Mouse (Mus musculus) midbrain, embryonic 13.5 days (tissue): ENCODE data around the gene Dixdc1. TPM values are rescaled to one million over a fixed set of nuclear protein-coding genes. Genes with fewer than 3 reads are reported as not detected.
"Not testable (repeated sequence)": the region's sequence is repeated elsewhere in the genome, so short reads cannot be mapped to it uniquely, and the experiment has no call there.

Experiments used
- ATAC-seq: fragments of 200-750 bp; cut with Nextera tagmentation; 2 replicates; pipeline ENCODE4 v1.8.0; 2017; ENCODE audit warnings: mild to moderate bottlenecking, moderate TSS enrichment, moderate library complexity
- H3K27ac ChIP-seq: fragments of 300-500 bp; sonication (generic); 2 replicates; pipeline ENCODE4 v1.5.1; 2015; ENCODE audit warnings: inconsistent platforms, mild to moderate bottlenecking, moderate library complexity
- H3K27me3 ChIP-seq: fragments of 300-500 bp; sonication (generic); 2 replicates; pipeline ENCODE4 v1.6.1; 2015; ENCODE audit warnings: mild to moderate bottlenecking, inconsistent platforms
- H3K36me3 ChIP-seq: fragments of 300-500 bp; sonication (generic); 2 replicates; pipeline ENCODE4 v1.6.1; 2015; ENCODE audit warnings: mild to moderate bottlenecking, inconsistent platforms
- H3K4me1 ChIP-seq: fragments of 300-500 bp; sonication (generic); replicated peaks from 2 replicates; pipeline ENCODE4 v1.6.1; 2015; ENCODE audit warnings: inconsistent platforms
- H3K4me2 ChIP-seq: fragments of 300-500 bp; sonication (generic); replicated peaks from 2 replicates; pipeline ENCODE4 v1.6.1; 2015; ENCODE audit warnings: moderate library complexity, mild to moderate bottlenecking, inconsistent platforms
- H3K4me3 ChIP-seq: fragments of 300-500 bp; sonication (generic); replicated peaks from 2 replicates; pipeline ENCODE4 v1.5.1; 2015; ENCODE audit warnings: mild to moderate bottlenecking, inconsistent platforms
- H3K9ac ChIP-seq: fragments of 300-500 bp; sonication (generic); replicated peaks from 2 replicates; pipeline ENCODE4 v1.6.1; 2015; ENCODE audit warnings: mild to moderate bottlenecking, inconsistent platforms
- H3K9me3 ChIP-seq: fragments of 300-500 bp; sonication (generic); 2 replicates; pipeline ENCODE4 v1.6.1; 2016; ENCODE audit warnings: mild to moderate bottlenecking, inconsistent platforms
- WGBS: fragments of 180-500 bp; shearing (Covaris S2); methylation state at CpG from one replicate; pipeline ENCODE4 v1.1.7; 2015; 5-methylcytosine and 5-hydroxymethylcytosine counted together
- polyA plus RNA-seq: library from polyadenylated mRNA; unstranded; fragments of >200 nt; fragmentation: Nextera tagmentation; extraction: Ambion mirVana; gene quantifications from 2 replicates; pipeline ENCODE4 v1.2.1, GENCODE M21; 2015

The Dixdc1 gene
- polyA plus RNA-seq, 1 experiment from 2014 or later: 33.4 TPM

DNA sequence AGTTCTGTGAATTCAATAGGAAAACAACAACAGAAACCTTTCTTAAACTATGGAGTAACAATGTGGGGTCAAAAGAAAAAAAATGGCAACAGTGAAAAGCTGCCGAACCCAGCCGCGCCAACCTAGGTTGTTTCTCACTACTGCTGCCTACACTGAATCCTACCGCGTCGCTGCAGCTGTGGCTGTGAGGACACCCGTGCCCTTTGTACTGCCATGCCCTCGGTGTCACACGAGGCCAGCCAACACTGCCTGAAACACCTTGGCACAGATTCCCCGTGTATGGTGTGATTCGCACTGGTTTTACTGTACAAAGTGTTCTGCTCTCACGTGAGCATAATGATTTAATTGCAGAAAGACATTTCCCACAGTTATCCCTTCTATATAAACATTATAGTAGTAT lies 78.9 kb downstream of the Dixdc1 start:
- peak overlapping the region; percentile 90 for H3K4me3 ChIP-seq
- no peak for ATAC-seq
- H3K27me3 ChIP-seq: no peaks in the 10 kb centered on the region
- H3K27ac ChIP-seq: no peak overlapping the region; the same call in 1 of the 2 replicates
- H3K4me1 ChIP-seq: peaks cover 25% of the 10 kb centered on the region
- H3K4me2 ChIP-seq: peak overlapping the region; percentile 70
- peak overlapping the region; percentile 93 for H3K9ac ChIP-seq
- no peaks in the 10 kb centered on the region for H3K9me3 ChIP-seq
- H3K36me3 ChIP-seq: peaks cover 26% of the 10 kb centered on the region
- 17% methylated on average over 12 of the region's 12 CpGs for WGBS

- H3K4me2 ChIP-seq: peak within 1 kb of the TSS; percentile 70
- H3K4me1 ChIP-seq: peaks cover 25% of the 10 kb centered on the region
- WGBS: under 1% methylated on average over 62 of the region's 63 CpGs
- no peaks in the 10 kb centered on the region for H3K27me3 ChIP-seq
- H3K9ac ChIP-seq: peak within 1 kb of the TSS; percentile 93
- peak within 1 kb of the TSS; percentile 90 for H3K4me3 ChIP-seq
- peaks cover 26% of the 10 kb centered on the region for H3K36me3 ChIP-seq
- no peaks in the 10 kb centered on the region for H3K9me3 ChIP-seq
- peak within 1 kb of the TSS; percentile 84 for H3K27ac ChIP-seq
- ATAC-seq: peak; percentile 95
Measured at GRCm38 (mm10) chr9:50659392-50660217, 79.7 kb downstream of the Dixdc1 start, which contains the start of gene Dlat. Gene Dlat, minus strand, starts transcription at chr9:50659780.

DNA sequence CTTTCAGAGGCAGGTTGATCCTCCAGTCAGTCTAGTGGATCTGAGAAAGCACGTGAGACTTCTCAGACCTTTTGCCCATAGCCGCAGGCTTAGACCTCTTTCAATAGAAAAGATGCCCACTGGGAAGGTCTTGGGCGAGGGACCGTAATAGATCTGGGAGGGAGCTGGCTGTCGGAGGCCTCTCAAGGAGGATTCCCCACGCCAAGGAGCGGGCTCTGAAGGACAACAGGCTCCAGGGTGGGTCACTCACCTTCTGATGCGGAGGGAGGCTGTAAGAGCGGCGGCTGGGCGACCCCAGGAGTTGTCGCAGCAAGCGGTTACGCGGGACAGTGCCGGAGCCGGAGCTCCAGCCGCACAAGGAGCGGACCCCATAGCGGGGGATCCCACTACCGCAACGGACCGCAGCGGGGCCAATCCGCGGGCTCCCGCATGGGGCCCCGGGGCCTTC lies 80.4 kb downstream of the Dixdc1 start:
- Histone ChIP-seq H3K4me1 (peaks cover 25% of the 10 kb centered on the region), H3K27me3 (no peaks in the 10 kb centered on the region), H3K4me3 (peak overlapping the region; percentile 90), H3K36me3 (peaks cover 27% of the 10 kb centered on the region), H3K9ac (peak overlapping the region; percentile 93), H3K27ac (peak overlapping the region; percentile 84), H3K9me3 (no peaks in the 10 kb centered on the region), H3K4me2 (peak overlapping the region; percentile 70)
- no peak for ATAC-seq
- under 1% methylated on average over 28 of the region's 28 CpGs for WGBS

DNA sequence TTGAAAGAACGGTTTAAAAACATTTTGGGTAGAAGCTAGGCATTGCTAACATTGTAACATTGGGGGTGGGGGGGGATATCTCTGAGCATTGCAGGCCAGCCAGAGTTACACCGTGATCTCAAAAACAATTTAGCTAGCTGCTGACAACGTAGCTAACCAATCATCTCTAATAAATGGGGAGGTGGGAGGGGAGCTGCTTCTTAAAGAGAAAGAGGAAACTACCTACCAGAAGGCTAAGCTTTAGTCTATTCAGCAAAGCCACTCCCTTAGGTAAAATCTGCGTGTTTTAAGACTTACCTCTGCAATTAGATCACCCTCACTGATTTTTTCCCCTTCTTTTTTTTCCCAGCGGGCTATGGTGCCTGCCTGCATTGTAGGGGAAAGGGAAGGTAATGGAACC lies 80.9 kb downstream of the Dixdc1 start:
- peak overlapping the region; percentile 84; the same call in 1 of the 2 replicates for H3K27ac ChIP-seq
- H3K4me3 ChIP-seq: peak overlapping the region; percentile 90
- H3K9ac ChIP-seq: peak overlapping the region; percentile 93
- peak overlapping the region; percentile 70 for H3K4me2 ChIP-seq
- H3K9me3 ChIP-seq: no peaks in the 10 kb centered on the region
- H3K4me1 ChIP-seq: peaks cover 25% of the 10 kb centered on the region
- H3K27me3 ChIP-seq: no peaks in the 10 kb centered on the region
- H3K36me3 ChIP-seq: peaks cover 32% of the 10 kb centered on the region
- WGBS: 31% methylated on average over 5 of the region's 5 CpGs
- ATAC-seq: no peak

- no peak for ATAC-seq
- Histone ChIP-seq H3K9me3 (no peaks in the 10 kb centered on the region), H3K9ac (no peak overlapping the region), H3K27ac (no peak overlapping the region), H3K27me3 (no peaks in the 10 kb centered on the region), H3K4me1 (no peaks in the 10 kb centered on the region), H3K36me3 (peaks cover 94% of the 10 kb centered on the region), H3K4me3 (no peak overlapping the region), H3K4me2 (no peak overlapping the region)
- WGBS: 96% methylated on average over 10 of the region's 10 CpGs
Measured at GRCm38 (mm10) chr9:50650503-50650902, 88.8 kb downstream of the Dixdc1 start.

- no peak overlapping the region for H3K27ac ChIP-seq
- H3K36me3 ChIP-seq: peaks cover 93% of the 10 kb centered on the region
- H3K9ac ChIP-seq: no peak overlapping the region
- no peaks in the 10 kb centered on the region for H3K9me3 ChIP-seq
- H3K4me1 ChIP-seq: no peaks in the 10 kb centered on the region
- no peak overlapping the region for H3K4me2 ChIP-seq
- H3K27me3 ChIP-seq: no peaks in the 10 kb centered on the region
- no peak for ATAC-seq
- WGBS: 80% methylated on average over 10 of the region's 10 CpGs
- H3K4me3 ChIP-seq: no peak overlapping the region
Measured at GRCm38 (mm10) chr9:50646826-50647370, 92.4 kb downstream of the Dixdc1 start.

DNA sequence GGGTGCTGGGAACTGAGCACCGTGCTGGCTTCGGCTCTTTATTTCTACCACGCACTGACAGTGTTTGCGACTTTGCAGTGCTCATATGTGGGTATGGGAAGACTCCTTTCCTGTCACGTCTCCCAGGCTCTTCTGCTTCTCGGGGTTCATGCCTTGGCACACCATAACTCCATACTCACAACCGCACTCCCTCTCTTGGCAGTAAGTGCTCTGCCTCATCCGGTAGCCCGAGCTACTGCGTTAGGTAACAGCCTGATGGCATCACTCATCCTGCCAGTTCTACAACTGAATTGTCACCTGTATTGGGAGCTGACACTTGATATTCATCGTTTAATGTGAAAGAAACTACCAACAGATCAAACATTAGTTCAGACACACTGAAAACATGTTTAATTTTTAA lies 105.0 kb downstream of the Dixdc1 start:
- Histone ChIP-seq H3K9me3 (no peaks in the 10 kb centered on the region), H3K27ac (no peak overlapping the region), H3K4me2 (no peak overlapping the region), H3K4me3 (no peak overlapping the region), H3K9ac (no peak overlapping the region), H3K27me3 (no peaks in the 10 kb centered on the region), H3K4me1 (no peaks in the 10 kb centered on the region), H3K36me3 (peaks cover 58% of the 10 kb centered on the region)
- ATAC-seq: no peak
- whole genome bisulfite sequencing: 95% methylated on average over 11 of the region's 11 CpGs

GRCm38 (mm10) chr9:50633059-50633458 lies 106.3 kb downstream of the Dixdc1 start:
- Histone ChIP-seq H3K4me2 (no peak overlapping the region), H3K27ac (no peak overlapping the region), H3K36me3 (peaks cover 46% of the 10 kb centered on the region), H3K27me3 (no peaks in the 10 kb centered on the region), H3K4me3 (no peak overlapping the region), H3K9me3 (no peaks in the 10 kb centered on the region), H3K4me1 (no peaks in the 10 kb centered on the region), H3K9ac (no peak overlapping the region)
- WGBS: 72% methylated on average over 2 of the region's 2 CpGs
- no peak for ATAC-seq

- H3K9me3 ChIP-seq: no peaks in the 10 kb centered on the region
- no peak overlapping the region for H3K27ac ChIP-seq
- no peak overlapping the region for H3K9ac ChIP-seq
- 89% methylated on average over 6 of the region's 6 CpGs for WGBS
- no peak overlapping the region for H3K4me2 ChIP-seq
- no peaks in the 10 kb centered on the region for H3K4me1 ChIP-seq
- ATAC-seq: no peak
- no peaks in the 10 kb centered on the region for H3K27me3 ChIP-seq
- peaks cover 40% of the 10 kb centered on the region for H3K36me3 ChIP-seq
- no peak overlapping the region for H3K4me3 ChIP-seq
Measured at GRCm38 (mm10) chr9:50632016-50632688, 107.2 kb downstream of the Dixdc1 start.

DNA sequence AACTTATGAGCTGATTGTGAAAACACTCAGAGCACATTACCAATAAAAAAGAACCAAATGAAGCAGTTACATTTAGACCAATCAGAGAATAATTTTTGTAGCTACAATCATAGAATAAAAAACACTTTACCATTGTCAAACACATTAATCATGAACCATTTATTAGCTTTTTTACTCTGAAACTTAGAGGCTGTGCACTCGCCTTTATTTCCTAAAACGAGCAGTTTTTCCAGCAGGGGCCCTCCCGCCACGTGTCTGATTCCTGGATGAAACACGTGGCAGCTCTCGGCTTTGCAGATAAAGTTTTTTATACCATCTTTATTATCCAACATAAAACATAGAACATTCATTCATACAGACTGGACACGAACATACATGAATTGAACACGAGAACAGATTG lies 108.4 kb downstream of the Dixdc1 start:
- not testable (repeated sequence) for H3K27me3 ChIP-seq, H3K27ac ChIP-seq, H3K4me3 ChIP-seq, H3K9me3 ChIP-seq, H3K9ac ChIP-seq, ATAC-seq, H3K4me2 ChIP-seq, H3K4me1 ChIP-seq
- WGBS: 91% methylated on average over 6 of the region's 8 CpGs
- H3K36me3 ChIP-seq: peaks cover 31% of the 10 kb centered on the region

DNA sequence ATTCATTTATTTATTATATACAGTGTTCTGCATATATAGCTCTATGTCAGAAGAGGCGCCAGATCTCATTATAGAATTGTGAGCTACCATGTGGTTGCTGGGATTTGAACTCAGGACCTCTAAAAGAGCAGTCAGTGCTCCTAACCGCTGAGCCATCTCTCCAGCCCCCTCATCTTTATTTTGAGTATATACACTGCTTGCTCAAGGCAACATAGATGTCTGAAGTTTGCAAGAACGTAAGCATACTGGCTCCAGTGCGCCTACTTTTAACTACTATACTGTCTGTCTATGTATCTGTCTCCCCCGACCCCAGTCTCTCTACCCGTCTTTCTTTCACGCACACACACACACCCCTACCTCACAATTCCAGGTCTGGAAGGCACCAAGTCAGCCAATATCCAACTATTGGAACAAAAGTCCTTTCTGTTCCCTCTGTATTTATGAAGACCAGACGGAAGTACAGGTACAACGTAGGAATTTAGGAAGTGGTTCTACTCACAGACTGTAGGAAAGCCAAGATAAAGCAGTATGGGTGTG lies 121.5 kb downstream of the Dixdc1 start:
- H3K4me1 ChIP-seq: peaks cover 26% of the 10 kb centered on the region
- H3K27ac ChIP-seq: no peak overlapping the region
- no peaks in the 10 kb centered on the region for H3K9me3 ChIP-seq
- H3K9ac ChIP-seq: no peak overlapping the region
- WGBS: 62% methylated on average over 9 of the region's 9 CpGs
- peak overlapping the region; percentile 100 for H3K4me3 ChIP-seq
- no peaks in the 10 kb centered on the region for H3K27me3 ChIP-seq
- H3K4me2 ChIP-seq: peak overlapping the region; percentile 95
- ATAC-seq: 0 out of 2 replicates have a peak, but pooled peaks have one; percentile 3
- H3K36me3 ChIP-seq: peaks cover 24% of the 10 kb centered on the region
